Mouse (Mus musculus): ENCODE results near the gene Babam2.

- no peak for TF ChIP-seq CTCF (IDR thresholded peaks at IDR 0.05; ENCODE audit: low read depth, low read length)
- TF ChIP-seq TAL1 (conservative IDR thresholded peaks at IDR 0.05; ENCODE audit: low read depth, low read length): no peak
- TF ChIP-seq GATA2 (IDR thresholded peaks at IDR 0.05; ENCODE audit: borderline replicate concordance, low read depth, low read length): no peak
Measured at GRCm38 (mm10) chr5:31698931-31699330, 1.4 kb downstream of the Babam2 start.
